Mouse (Mus musculus) G1E (cell line): ENCODE measurements at regions not wholly inside any gene's neighbourhood (a gene's known extent, or its start where the extent isn't known, plus 50 kb on each side); places are given as distances from the start of the nearest gene placed in this dataset.

Experiments
- CTCF ChIP-seq: IDR thresholded peaks from 2 replicates; pipeline ENCODE4 v1.5.1; 2012; ENCODE audit warnings: low read depth, low read length, inconsistent platforms, mixed read lengths
- POLR2AphosphoS5 ChIP-seq: IDR thresholded peaks from 2 replicates; pipeline ENCODE4 v1.6.1; 2012; ENCODE audit warnings: low read depth, low read length, inconsistent platforms; ENCODE audit not compliant: insufficient replicate concordance
- TAL1 ChIP-seq: conservative IDR thresholded peaks from 2 replicates; pipeline ENCODE4 v1.6.1; 2012; ENCODE audit warnings: low read depth, low read length, inconsistent platforms, mixed read lengths

GRCm38 (mm10) chr13:97694356-97694990 is 66.0 kb downstream of the Gm10260 start:
- no peak for TF ChIP-seq CTCF
- TF ChIP-seq TAL1 = no peak
- no peak for TF ChIP-seq POLR2AphosphoS5
